Mouse (Mus musculus) neural tube, embryonic 12.5 days (tissue): ENCODE measurements at regions not wholly inside any gene's neighbourhood (a gene's known extent, or its start where the extent isn't known, plus 50 kb on each side); places are given as distances from the start of the nearest gene placed in this dataset.

Experiments used
- ATAC-seq: fragments of 200-750 bp; cut with Nextera tagmentation; 2 replicates; pipeline ENCODE4 v1.8.0; 2017; ENCODE audit warnings: low read depth, mild to moderate bottlenecking, moderate TSS enrichment, moderate library complexity; ENCODE audit not compliant: low FRiP score
- H3K27ac ChIP-seq: fragments of 300-500 bp; sonication (generic); 2 replicates; pipeline ENCODE4 v1.5.1; 2016
- H3K27me3 ChIP-seq: fragments of 300-500 bp; sonication (generic); replicated peaks from 2 replicates; pipeline ENCODE4 v1.6.1; 2016; ENCODE audit warnings: mild to moderate bottlenecking
- H3K36me3 ChIP-seq: fragments of 300-500 bp; sonication (generic); 2 replicates; pipeline ENCODE4 v1.6.1; 2016; ENCODE audit warnings: mild to moderate bottlenecking
- H3K4me1 ChIP-seq: fragments of 300-500 bp; sonication (generic); 2 replicates; pipeline ENCODE4 v1.6.1; 2016
- H3K4me2 ChIP-seq: fragments of 300-500 bp; sonication (generic); replicated peaks from 2 replicates; pipeline ENCODE4 v1.6.1; 2016; ENCODE audit warnings: mild to moderate bottlenecking
- H3K4me3 ChIP-seq: fragments of 300-500 bp; sonication (generic); 2 replicates; pipeline ENCODE4 v1.5.1; 2016
- H3K9ac ChIP-seq: fragments of 300-500 bp; sonication (generic); 2 replicates; pipeline ENCODE4 v1.6.1; 2016; ENCODE audit warnings: mild to moderate bottlenecking
- H3K9me3 ChIP-seq: fragments of 300-500 bp; sonication (generic); 2 replicates; pipeline ENCODE4 v1.6.1; 2016; ENCODE audit warnings: mild to moderate bottlenecking
- WGBS: fragments of 180-500 bp; shearing (Covaris S2); methylation state at CpG from one replicate; pipeline ENCODE4 v1.1.7; 2016; 5-methylcytosine and 5-hydroxymethylcytosine counted together

- Histone ChIP-seq H3K27ac (no peak overlapping the region), H3K9ac (no peak overlapping the region), H3K27me3 (no peaks in the 10 kb centered on the region), H3K36me3 (no peaks in the 10 kb centered on the region), H3K4me1 (0 out of 2 replicates have a peak, but pooled peaks cover 6% of the 10 kb centered on the region), H3K4me2 (no peak overlapping the region), H3K9me3 (no peaks in the 10 kb centered on the region), H3K4me3 (no peak overlapping the region)
- no peak for ATAC-seq
- 59% methylated on average over 15 of the region's 15 CpGs for WGBS
Observed at GRCm38 (mm10) chr4:131014301-131015081, 70.3 kb downstream of the Matn1 start.

GRCm38 (mm10) chr4:131015156-131015555 lies 71.0 kb downstream of the Matn1 start:
- Histone ChIP-seq H3K36me3 (no peaks in the 10 kb centered on the region), H3K9me3 (no peaks in the 10 kb centered on the region), H3K27ac (no peak overlapping the region), H3K9ac (no peak overlapping the region), H3K27me3 (no peaks in the 10 kb centered on the region), H3K4me3 (no peak overlapping the region), H3K4me2 (no peak overlapping the region), H3K4me1 (0 out of 2 replicates have a peak, but pooled peaks cover 6% of the 10 kb centered on the region)
- no peak for ATAC-seq
- WGBS, result 22% methylated on average over 2 of the region's 2 CpGs

DNA sequence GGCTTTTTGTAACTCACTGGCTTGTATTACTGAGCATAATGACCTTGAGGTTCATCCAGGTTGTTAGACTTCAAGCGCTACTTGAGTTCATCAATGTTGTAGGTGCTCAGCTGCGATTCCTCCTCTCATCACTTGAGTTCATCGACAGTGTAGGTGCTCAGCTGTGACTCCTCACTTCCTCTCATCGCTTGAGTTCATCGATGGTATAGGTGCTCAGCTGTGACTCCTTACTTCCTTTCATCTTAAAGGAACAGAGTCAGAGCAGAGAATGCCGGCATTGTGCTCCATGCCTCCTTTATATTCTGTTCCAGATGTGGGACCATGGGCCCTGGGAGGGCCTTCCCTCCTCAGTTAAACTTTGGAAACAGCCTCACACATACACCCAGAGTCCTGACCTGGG lies 79.4 kb downstream of the Matn1 start:
- H3K4me2 ChIP-seq, result no peak overlapping the region
- no peak for ATAC-seq
- 0 out of 2 replicates have a peak, but pooled peaks cover 4% of the 10 kb centered on the region for H3K9me3 ChIP-seq
- no peaks in the 10 kb centered on the region for H3K36me3 ChIP-seq
- no peak overlapping the region for H3K4me3 ChIP-seq
- no peak overlapping the region for H3K27ac ChIP-seq
- H3K27me3 ChIP-seq, result no peaks in the 10 kb centered on the region
- 60% methylated on average over 6 of the region's 6 CpGs for WGBS
- no peaks in the 10 kb centered on the region for H3K4me1 ChIP-seq
- no peak overlapping the region for H3K9ac ChIP-seq

DNA sequence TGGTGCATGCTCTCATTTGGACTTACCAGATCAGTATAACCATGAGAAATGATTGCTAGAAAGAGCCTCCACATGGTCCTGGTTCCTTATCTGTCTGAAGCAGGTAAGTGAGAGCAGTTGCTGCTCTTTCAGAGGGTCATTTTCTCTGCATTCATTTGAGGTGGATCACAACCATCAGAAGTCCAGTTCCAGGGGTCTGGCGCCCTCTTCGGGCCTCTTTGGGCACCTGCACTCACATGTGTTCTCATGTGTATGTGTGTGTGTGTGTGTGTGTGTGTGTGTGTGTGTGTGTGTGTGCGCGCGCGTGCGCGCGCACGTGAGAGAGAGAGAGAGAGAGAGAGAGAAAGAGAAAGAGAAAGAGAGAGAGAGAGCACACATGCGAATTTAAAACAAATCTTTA lies 92.1 kb downstream of the Matn1 start:
- Histone ChIP-seq H3K36me3 (no peaks in the 10 kb centered on the region), H3K27me3 (no peaks in the 10 kb centered on the region), H3K9me3 (no peaks in the 10 kb centered on the region), H3K27ac (no peak overlapping the region), H3K4me3 (no peak overlapping the region), H3K4me1 (no peaks in the 10 kb centered on the region; the same call in none of the 2 replicates), H3K4me2 (no peak overlapping the region), H3K9ac (no peak overlapping the region)
- no peak for ATAC-seq
- WGBS, result 88% methylated on average over 11 of the region's 11 CpGs

DNA sequence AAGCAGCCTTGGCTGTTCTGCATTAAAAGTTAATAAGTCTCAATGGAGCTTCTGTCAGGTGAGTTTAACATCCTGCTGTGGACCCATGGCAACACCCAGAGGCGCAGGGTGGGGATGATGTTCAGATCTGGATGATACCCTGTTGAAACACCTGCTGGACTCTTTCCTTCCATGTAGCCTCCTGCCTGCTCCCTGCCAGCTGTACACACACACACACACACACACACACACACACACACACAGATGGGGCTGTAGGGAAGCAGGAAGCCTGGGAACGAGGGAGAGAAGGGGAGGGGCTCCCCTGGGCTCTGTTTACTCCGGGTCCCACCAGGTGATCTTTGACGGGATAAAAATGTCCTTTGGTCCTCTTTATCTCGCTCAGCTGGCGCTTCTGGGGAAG lies 93.0 kb downstream of the Matn1 start:
- WGBS, result 14% methylated on average over 6 of the region's 6 CpGs
- no peak overlapping the region; the same call in 1 of the 2 replicates for H3K4me2 ChIP-seq
- H3K36me3 ChIP-seq, result no peaks in the 10 kb centered on the region
- no peaks in the 10 kb centered on the region for H3K9me3 ChIP-seq
- no peak for ATAC-seq
- no peaks in the 10 kb centered on the region for H3K27me3 ChIP-seq
- H3K4me3 ChIP-seq, result no peak overlapping the region
- H3K4me1 ChIP-seq, result no peaks in the 10 kb centered on the region; the same call in none of the 2 replicates
- no peak overlapping the region for H3K27ac ChIP-seq
- no peak overlapping the region for H3K9ac ChIP-seq

DNA sequence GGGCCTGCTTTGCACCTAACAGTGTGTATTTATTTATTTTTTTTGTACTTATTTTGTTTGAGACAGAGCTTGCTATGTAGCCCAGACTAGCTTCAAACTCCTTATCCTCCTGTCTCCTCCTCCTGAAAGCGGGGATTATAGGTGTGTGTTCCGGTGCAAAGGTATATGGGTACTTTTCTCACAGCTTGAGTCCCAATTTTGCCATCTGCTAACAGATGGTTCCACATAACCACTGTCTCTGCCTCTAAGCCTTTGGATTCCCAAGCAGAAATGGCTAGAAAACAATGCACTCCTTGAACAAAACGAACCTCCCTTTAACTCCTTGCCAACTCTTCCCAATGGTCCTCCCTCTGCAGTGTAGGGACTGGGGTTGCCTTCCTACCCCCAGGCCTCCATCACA lies 95.5 kb downstream of the Matn1 start:
- Histone ChIP-seq H3K4me3 (no peak overlapping the region), H3K4me2 (no peak overlapping the region), H3K4me1 (no peaks in the 10 kb centered on the region; the same call in none of the 2 replicates), H3K27me3 (no peaks in the 10 kb centered on the region), H3K36me3 (no peaks in the 10 kb centered on the region), H3K27ac (no peak overlapping the region), H3K9me3 (no peaks in the 10 kb centered on the region), H3K9ac (no peak overlapping the region)
- WGBS, result 85% methylated on average over 3 of the region's 3 CpGs
- no peak for ATAC-seq

- Histone ChIP-seq H3K4me1 (peaks cover 3% of the 10 kb centered on the region), H3K4me2 (no peak overlapping the region), H3K36me3 (no peaks in the 10 kb centered on the region), H3K27me3 (no peaks in the 10 kb centered on the region), H3K4me3 (no peak overlapping the region), H3K27ac (no peak overlapping the region), H3K9ac (no peak overlapping the region), H3K9me3 (no peaks in the 10 kb centered on the region)
- WGBS, result 86% methylated on average over 2 of the region's 2 CpGs
- ATAC-seq, result no peak
Observed at GRCm38 (mm10) chr4:131041210-131041609, 97.0 kb downstream of the Matn1 start.

DNA sequence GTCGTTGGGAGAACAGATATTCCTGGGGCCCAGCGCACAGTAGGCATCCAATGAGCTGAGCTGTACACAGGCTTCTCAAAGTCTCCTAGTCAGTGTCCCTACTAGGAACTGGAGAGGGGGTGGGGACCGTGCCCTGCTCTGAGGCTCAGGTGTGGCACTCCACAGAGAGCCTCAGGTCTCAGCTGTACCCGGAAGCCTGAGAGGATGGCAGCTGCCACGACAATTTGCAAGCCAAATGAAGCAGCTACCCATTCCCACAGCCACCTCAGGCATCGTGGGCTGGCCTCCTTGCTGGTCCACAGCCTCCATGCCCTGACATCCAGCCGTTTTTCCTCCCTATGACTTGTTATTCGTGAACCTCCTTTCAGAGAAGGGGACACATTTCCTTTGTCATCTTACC lies 101.9 kb downstream of the Matn1 start:
- no peak overlapping the region for H3K9ac ChIP-seq
- no peaks in the 10 kb centered on the region for H3K36me3 ChIP-seq
- no peak overlapping the region for H3K4me2 ChIP-seq
- H3K4me1 ChIP-seq, result peaks cover 9% of the 10 kb centered on the region; the same call in 1 of the 2 replicates
- no peaks in the 10 kb centered on the region for H3K27me3 ChIP-seq
- no peaks in the 10 kb centered on the region for H3K9me3 ChIP-seq
- no peak overlapping the region for H3K27ac ChIP-seq
- 43% methylated on average over 8 of the region's 8 CpGs for WGBS
- no peak overlapping the region for H3K4me3 ChIP-seq
- no peak for ATAC-seq

- no peaks in the 10 kb centered on the region for H3K9me3 ChIP-seq
- no peak overlapping the region for H3K27ac ChIP-seq
- no peak overlapping the region for H3K4me2 ChIP-seq
- no peak for ATAC-seq
- peaks cover 9% of the 10 kb centered on the region; the same call in 1 of the 2 replicates for H3K4me1 ChIP-seq
- no peaks in the 10 kb centered on the region for H3K27me3 ChIP-seq
- H3K9ac ChIP-seq, result no peak overlapping the region
- H3K36me3 ChIP-seq, result no peaks in the 10 kb centered on the region
- WGBS, result 70% methylated on average over 12 of the region's 12 CpGs
- no peak overlapping the region for H3K4me3 ChIP-seq
Observed at GRCm38 (mm10) chr4:131046969-131047650, 102.9 kb downstream of the Matn1 start.

DNA sequence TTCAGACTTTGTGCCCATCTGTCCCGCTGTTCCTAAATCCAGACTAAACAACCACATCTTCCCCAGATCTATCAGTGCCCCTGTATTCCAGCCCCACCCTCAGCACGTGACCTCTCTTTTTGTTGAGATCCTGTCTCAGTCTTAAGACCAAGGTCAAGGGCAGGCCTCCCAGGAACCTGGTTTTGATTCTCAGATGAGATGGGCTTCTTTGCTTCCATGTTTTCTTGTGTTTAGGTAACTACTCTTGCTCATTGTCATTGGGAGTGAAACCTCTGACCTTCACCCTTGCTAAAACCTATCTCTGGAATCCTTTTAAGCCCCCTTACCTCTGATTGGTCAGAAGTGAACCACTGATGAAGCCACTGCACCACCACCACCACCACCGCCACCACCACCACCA lies 112.1 kb downstream of the Matn1 start:
- Histone ChIP-seq H3K9ac (no peak overlapping the region), H3K27ac (no peak overlapping the region), H3K4me1 (peaks cover 17% of the 10 kb centered on the region), H3K4me3 (no peak overlapping the region), H3K4me2 (no peak overlapping the region), H3K9me3 (no peaks in the 10 kb centered on the region; the same call in 1 of the 2 replicates), H3K36me3 (no peaks in the 10 kb centered on the region), H3K27me3 (no peaks in the 10 kb centered on the region)
- WGBS, result 90% methylated on average over 3 of the region's 3 CpGs
- ATAC-seq, result no peak

DNA sequence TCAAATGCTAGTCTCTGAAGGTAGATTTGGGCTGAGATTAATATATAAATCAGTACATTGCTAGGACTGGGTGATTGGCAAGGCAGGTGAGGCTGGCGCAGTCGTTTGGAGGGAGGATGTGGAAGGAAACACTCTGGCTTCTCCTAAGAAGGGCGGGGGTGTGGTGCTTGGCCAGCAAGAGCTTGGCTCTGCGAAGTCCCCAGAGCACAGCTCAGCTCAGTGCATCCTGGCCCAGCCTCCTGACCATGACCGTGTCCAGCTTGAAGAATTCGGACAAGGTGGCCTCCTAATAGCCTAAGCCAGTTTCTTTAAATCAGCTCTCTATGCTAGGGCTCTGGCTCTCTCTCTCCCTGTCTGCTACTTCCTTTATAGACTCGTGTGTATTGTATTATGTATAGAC lies 115.4 kb downstream of the Matn1 start:
- WGBS, result 66% methylated on average over 7 of the region's 7 CpGs
- ATAC-seq, result no peak
- H3K27me3 ChIP-seq, result no peaks in the 10 kb centered on the region
- H3K4me1 ChIP-seq, result peaks cover 21% of the 10 kb centered on the region
- no peak overlapping the region for H3K27ac ChIP-seq
- H3K36me3 ChIP-seq, result no peaks in the 10 kb centered on the region
- H3K4me3 ChIP-seq, result no peak overlapping the region
- H3K9me3 ChIP-seq, result no peaks in the 10 kb centered on the region
- no peak overlapping the region for H3K4me2 ChIP-seq
- H3K9ac ChIP-seq, result no peak overlapping the region

- no peaks in the 10 kb centered on the region for H3K27me3 ChIP-seq
- peaks cover 21% of the 10 kb centered on the region for H3K4me1 ChIP-seq
- H3K4me3 ChIP-seq, result no peak overlapping the region
- H3K9ac ChIP-seq, result no peak overlapping the region
- H3K27ac ChIP-seq, result no peak overlapping the region
- WGBS, result 24% methylated on average over 1 of the region's 1 CpGs
- H3K4me2 ChIP-seq, result no peak overlapping the region
- no peaks in the 10 kb centered on the region for H3K36me3 ChIP-seq
- ATAC-seq, result peak; percentile 37; the same call in 1 of the 2 replicates
- no peaks in the 10 kb centered on the region for H3K9me3 ChIP-seq
Observed at GRCm38 (mm10) chr4:131060191-131060680, 116.1 kb downstream of the Matn1 start.
